Mouse (Mus musculus): ENCODE data around the gene Gprin1.

DNA sequence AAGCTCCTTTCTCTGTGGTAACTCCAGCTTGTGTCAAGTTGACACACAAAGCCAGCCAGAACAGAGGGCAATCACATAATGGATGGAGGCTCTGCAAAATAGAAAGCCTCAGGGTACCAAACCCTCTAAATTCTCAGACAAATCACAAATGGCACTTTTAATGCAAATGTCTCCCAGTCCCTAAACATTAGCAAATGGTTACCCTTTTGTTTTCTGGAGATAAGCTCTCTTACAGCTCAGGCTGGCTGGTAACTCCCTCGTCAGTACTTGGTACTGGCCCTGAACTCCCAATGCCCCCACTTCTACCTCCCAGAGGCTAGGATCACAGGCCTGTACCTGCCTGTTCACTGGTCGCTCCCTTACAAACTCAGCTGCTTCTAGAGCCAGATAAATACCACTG lies 33.6 kb upstream of the Gprin1 start:
- TF ChIP-seq TCF12 (IDR thresholded peaks at IDR 0.05; ENCODE audit: insufficient read depth, poor library complexity, severe bottlenecking) (no peak), POLR2A (IDR thresholded peaks at IDR 0.05; ENCODE audit: insufficient read length, low read depth) (no peak), USF1 (IDR thresholded peaks at IDR 0.05; ENCODE audit: low read depth) (no peak), MYOG (IDR thresholded peaks at IDR 0.05; ENCODE audit: control insufficient read depth in 1 of 3, insufficient read depth in 1 of 3, insufficient read length in 2 of 3, low read depth in 2 of 3) (no peak), MAX (IDR thresholded peaks at IDR 0.05; ENCODE audit: low read depth) (no peak), CEBPB (IDR thresholded peaks at IDR 0.05; ENCODE audit: insufficient read depth, poor library complexity, severe bottlenecking) (no peak), POLR2AphosphoS2 (IDR thresholded peaks at IDR 0.05; ENCODE audit: insufficient read length, low read depth) (no peak), E2F4 (IDR thresholded peaks at IDR 0.05; ENCODE audit: insufficient read depth) (no peak), MYOD1 (IDR thresholded peaks at IDR 0.05; ENCODE audit: control insufficient read depth in 1 of 3, insufficient read length in 2 of 3, low read depth in 2 of 3) (no peak), REST (IDR thresholded peaks at IDR 0.05; ENCODE audit: insufficient read depth, insufficient read length) (no peak), TCF3 (IDR thresholded peaks at IDR 0.05; ENCODE audit: insufficient read length, low read depth) (no peak)

All from myocyte (in vitro differentiated cells).